Mouse (Mus musculus): Measurements from ENCODE around the gene Aldh16a1.

DNA sequence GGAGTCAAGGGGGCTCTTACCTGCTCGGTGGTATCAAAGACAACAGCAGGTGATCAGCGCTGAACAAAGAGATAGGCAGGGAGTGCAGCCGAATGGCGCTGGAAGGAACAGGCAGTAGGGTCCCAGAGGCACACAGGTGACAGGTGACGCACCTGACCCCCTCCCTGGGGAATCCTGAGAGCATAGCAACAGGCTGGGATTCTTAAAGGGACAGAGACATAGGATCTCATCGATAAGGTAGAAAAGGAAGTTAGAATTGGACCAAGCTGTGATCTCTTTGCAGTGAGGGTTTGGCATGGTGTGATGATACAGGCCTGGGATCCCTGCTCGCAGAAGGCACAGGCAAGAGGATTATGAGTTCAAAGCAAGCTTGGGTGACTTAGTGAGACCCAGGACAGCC is 25.1 kb upstream of the Aldh16a1 start, which contains the start of gene Gfy:
- TF ChIP-seq CTCF (IDR thresholded peaks at IDR 0.05; ENCODE audit: control insufficient read depth, insufficient read depth, insufficient replicate concordance, low read depth, low read length) (no peak), POLR2A (IDR thresholded peaks at IDR 0.05; ENCODE audit: control insufficient read depth, low read depth, low read length) (no peak)
